ENCODE assay signal across 8 mouse cellular contexts in genomic region chr10:19691771-19692170, GRCm38 (mm10). TPM values are rescaled to one million over a fixed set of nuclear protein-coding genes. Genes with fewer than 3 reads are reported as not detected.
DNase-seq lines count a peak whose midpoint lies in the region; ATAC-seq and TF ChIP-seq lines count a peak whose summit lies in the region.

No protein-coding gene starts in this region.

- ATAC-seq in heart, embryonic 11.5 days (replicated peaks; ENCODE audit: insufficient number of reproducible peaks, low FRiP score, low TSS enrichment), result no peak
- no peak for ATAC-seq in forebrain, embryonic 16.5 days

- H3K27me3 ChIP-seq in kidney, adult 2 months (replicated peaks; ENCODE audit: control insufficient read depth, insufficient read depth, low read length), result no peaks in the 10 kb centered on the region
- no peaks in the 10 kb centered on the region for H3K27me3 ChIP-seq in heart, embryonic 11.5 days (ENCODE audit: control insufficient read depth, insufficient read depth, low read length)
- H3K27me3 ChIP-seq in forebrain, embryonic 16.5 days (replicated peaks; ENCODE audit: control insufficient read depth, insufficient read depth, low read length), result no peaks in the 10 kb centered on the region

- H3K4me2 ChIP-seq in heart, embryonic 11.5 days, result 0 out of 2 replicates have a peak overlapping the region, but pooled peaks have one; percentile 4
- H3K4me2 ChIP-seq in forebrain, embryonic 16.5 days (ENCODE audit: low read length), result no peak overlapping the region

- no peaks in the 10 kb centered on the region for H3K9me3 ChIP-seq in heart, embryonic 11.5 days (replicated peaks; ENCODE audit: control insufficient read depth, low read length)
- no peaks in the 10 kb centered on the region for H3K9me3 ChIP-seq in forebrain, embryonic 16.5 days (ENCODE audit: control insufficient read depth, low read length)

- no peak for TF ChIP-seq POLR2A in kidney, adult 2 months (IDR thresholded peaks at IDR 0.05; ENCODE audit: low read depth, low read length)

- no peak for TF ChIP-seq CTCF in kidney, adult 2 months (conservative IDR thresholded peaks at IDR 0.05; ENCODE audit: insufficient read depth, insufficient read length, low read depth, low read length)

- 40% methylated on average over 13 of the region's 13 CpGs for WGBS in kidney, adult 2 months
- 42% methylated on average over 13 of the region's 13 CpGs for WGBS in heart, embryonic 11.5 days (ENCODE audit: insufficient replicate concordance)
- WGBS in forebrain, embryonic 16.5 days, result 88% methylated on average over 13 of the region's 13 CpGs

- no peaks in the 10 kb centered on the region for H3K36me3 ChIP-seq in kidney, adult 2 months (ENCODE audit: control insufficient read depth, insufficient read depth, low read length)
- no peaks in the 10 kb centered on the region for H3K36me3 ChIP-seq in heart, embryonic 11.5 days (ENCODE audit: control insufficient read depth, insufficient read depth, low read length)
- H3K36me3 ChIP-seq in forebrain, embryonic 16.5 days (ENCODE audit: control insufficient read depth, insufficient read depth), result no peaks in the 10 kb centered on the region

- H3K4me3 ChIP-seq in kidney, adult 2 months (ENCODE audit: insufficient read depth, low read depth, low read length), result no peak overlapping the region
- H3K4me3 ChIP-seq in heart, embryonic 11.5 days (ENCODE audit: low read depth, low read length), result no peak overlapping the region
- H3K4me3 ChIP-seq in forebrain, embryonic 16.5 days (replicated peaks; ENCODE audit: low read length), result no peak overlapping the region

- H3K9ac ChIP-seq in heart, embryonic 11.5 days (ENCODE audit: low read depth, low read length), result no peak overlapping the region
- H3K9ac ChIP-seq in forebrain, embryonic 16.5 days (replicated peaks; ENCODE audit: low read depth, low read length), result no peak overlapping the region

- H3K27ac ChIP-seq in kidney, adult 2 months (ENCODE audit: insufficient read depth, low read depth, low read length), result no peak overlapping the region
- H3K27ac ChIP-seq in heart, embryonic 11.5 days (ENCODE audit: low read depth, low read length), result no peak overlapping the region
- no peak overlapping the region for H3K27ac ChIP-seq in forebrain, embryonic 16.5 days (ENCODE audit: low read length)

- peak; percentile 17 for DNase-seq in kidney, adult 2 months
- no peak for DNase-seq in kidney, postnatal 25 days
- peak; percentile 60 to 69 for DNase-seq in lung, adult 18-20 months
- peak; percentile 37 to 46 for DNase-seq in spleen, postnatal 14 days (ENCODE audit: low spot score in 2 of 2)
- no peak for DNase-seq in cerebellum, adult 18-20 months
- no peak for DNase-seq in cerebellum, postnatal 10 days

- H3K4me1 ChIP-seq in kidney, adult 2 months (ENCODE audit: control insufficient read depth, insufficient read depth, low read length), result no peaks in the 10 kb centered on the region
- peaks cover 2% of the 10 kb centered on the region for H3K4me1 ChIP-seq in heart, embryonic 11.5 days (ENCODE audit: control insufficient read depth, insufficient read depth, low read length)
- H3K4me1 ChIP-seq in forebrain, embryonic 16.5 days (replicated peaks; ENCODE audit: control insufficient read depth, insufficient read depth, low read length), result no peaks in the 10 kb centered on the region

RNA-seq across cellular contexts. Expression of gene Il20ra, which starts 20.6 kb away (rescaled TPM):
- 0.06 TPM in 1 of 2 replicates, not detected in the other for polyA plus RNA-seq in kidney, adult 2 months (2012; rRNA removed)
- 0.11 and 0.24 TPM in 2 replicates for polyA plus RNA-seq in heart, embryonic 11.5 days (2014; fragmentation: Nextera tagmentation; extraction: Ambion mirVana)
- 0.10 TPM in 1 of 2 replicates, not detected in the other for polyA plus RNA-seq in forebrain, embryonic 16.5 days (2015; fragmentation: Nextera tagmentation; extraction: Ambion mirVana)

Comparison
In these comparisons a context has a peak if more than half of its experiments do, and no peak if none do; other contexts are left out.
1. DNase-seq: peak in kidney, adult 2 months (single experiment), lung, adult 18-20 months (2 of 2) and spleen, postnatal 14 days (2 of 2); none in kidney, postnatal 25 days (0 of 2), cerebellum, adult 18-20 months (0 of 2) and cerebellum, postnatal 10 days (0 of 2).